Mouse (Mus musculus) layer of hippocampus, adult 18-20 months (tissue): Measurements from ENCODE around the gene Pld2. TPM values are rescaled to one million over a fixed set of nuclear protein-coding genes. Genes with fewer than 3 reads are reported as not detected.
"Not testable (repeated sequence)": the region's sequence is repeated elsewhere in the genome, so short reads cannot be mapped to it uniquely, and the experiment has no call there.

Experiments used
- DNase-seq, 2 experiments: peaks; one replicate each; pipeline ENCODE4 v3.0.0; 2022; ENCODE audit warnings: low spot score in 2 of 2
- total RNA-seq, 2 experiments: library from RNA; stranded (reverse); gene quantifications; 2 replicates each; pipeline ENCODE4 v1.2.3; 2021

Pld2 gene
- total RNA-seq, 2 experiments from 2014 or later = 16.7 to 17.8 TPM

DNA sequence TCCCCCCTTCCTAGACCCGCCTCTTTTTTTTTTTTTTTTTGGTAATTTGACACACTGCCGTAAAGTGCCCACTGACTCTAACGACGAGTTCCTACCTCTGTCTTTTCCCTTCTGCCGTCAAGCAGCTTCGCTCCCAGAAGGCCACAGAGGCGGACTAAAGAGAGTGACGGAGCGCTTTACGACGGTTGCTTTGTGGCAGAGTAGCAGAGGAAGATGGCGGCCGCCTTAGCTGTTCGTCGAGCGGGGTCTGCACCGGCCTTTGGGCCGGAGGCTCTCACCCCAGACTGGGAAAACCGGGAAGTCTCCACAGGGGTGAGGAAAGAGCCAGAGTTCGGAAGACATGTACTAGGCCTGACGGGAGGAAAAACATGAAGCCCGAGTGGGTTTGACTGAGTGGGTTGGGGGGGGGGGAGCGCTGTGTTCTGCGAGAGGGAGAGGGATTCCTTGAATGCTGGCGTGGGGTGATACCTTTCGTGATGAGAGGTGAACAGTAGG, 14.6 kb upstream of the Pld2 start, which contains the start of gene Psmb6:
TSS of gene Psmb6 (plus strand) at position 184 of the 495 bp plus-strand sequence.
- peak; percentile 91 to 97 for DNase-seq

DNA sequence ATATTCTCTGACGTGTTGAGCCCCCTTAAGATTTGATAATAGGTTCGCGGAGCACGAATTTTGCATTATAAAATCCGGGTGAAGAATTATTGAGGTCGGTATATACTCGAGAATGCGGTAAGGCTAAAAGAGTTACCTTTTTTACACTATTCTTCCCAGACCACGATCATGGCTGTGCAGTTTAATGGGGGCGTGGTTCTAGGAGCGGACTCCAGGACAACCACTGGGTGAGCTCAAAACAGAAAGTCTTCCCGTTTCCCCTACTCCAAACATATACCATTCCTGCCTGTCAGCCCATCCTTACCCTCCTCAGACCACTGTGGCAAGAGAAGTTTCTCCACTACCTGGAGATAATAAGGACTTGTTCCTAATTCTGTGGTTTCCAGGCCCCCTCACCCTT, 14.1 kb upstream of the Pld2 start:
- no peak for DNase-seq

- no peak for DNase-seq
These were observed 13.7 kb upstream of the Pld2 start for GRCm38 (mm10) chr11:70526211-70526610.

DNA sequence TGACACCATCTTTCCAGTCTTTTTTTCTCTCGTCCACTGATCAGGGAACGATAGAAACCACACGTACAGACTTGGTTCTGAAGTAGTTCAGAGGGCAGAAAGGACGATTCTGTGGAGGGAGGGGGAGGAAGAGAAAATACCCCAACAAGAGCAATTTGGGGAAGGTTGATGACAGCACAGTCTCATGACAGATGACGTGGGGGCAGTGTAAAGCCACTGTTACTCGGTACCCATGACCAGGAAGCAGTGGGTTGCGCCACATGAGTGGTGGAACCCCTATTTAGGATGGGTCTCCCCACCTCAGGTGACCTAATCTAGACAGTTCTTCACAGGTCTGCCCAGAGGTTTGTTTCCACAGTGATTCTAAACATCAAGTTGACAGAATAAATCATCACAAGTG, 11.3 kb upstream of the Pld2 start:
- no peak for DNase-seq

GRCm38 (mm10) chr11:70531065-70531464, 8.8 kb upstream of the Pld2 start:
- DNase-seq = not testable (repeated sequence)

DNA sequence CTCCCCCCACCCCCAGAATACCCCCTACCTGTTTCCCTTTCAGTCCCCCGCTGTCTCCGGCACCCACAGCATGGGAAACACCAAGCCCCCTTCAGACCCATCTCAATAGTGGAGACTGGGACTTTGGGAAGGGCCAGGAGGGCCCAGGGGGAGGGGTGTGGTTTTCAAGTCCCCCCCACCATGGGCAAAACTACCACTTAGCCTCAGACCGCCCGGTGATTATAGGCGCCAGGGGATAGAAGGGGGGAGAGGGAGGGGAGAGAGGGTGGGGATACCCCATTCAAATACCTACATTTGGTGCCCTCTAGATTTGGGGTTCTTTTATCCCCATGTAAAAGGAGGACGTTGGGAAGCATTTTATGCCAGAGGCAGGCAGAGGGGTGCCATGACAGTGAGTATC, 7.0 kb upstream of the Pld2 start, which contains the start of gene Gm40193:
TSS of gene Gm40193 (minus strand) at position 101 of the 400 bp plus-strand sequence.
- DNase-seq = no peak

- no peak for DNase-seq
These were observed 441 bp upstream of the Pld2 start for GRCm38 (mm10) chr11:70539423-70539822.

GRCm38 (mm10) chr11:70540928-70541327, 1.1 kb downstream of the Pld2 start:
- no peak for DNase-seq

DNA sequence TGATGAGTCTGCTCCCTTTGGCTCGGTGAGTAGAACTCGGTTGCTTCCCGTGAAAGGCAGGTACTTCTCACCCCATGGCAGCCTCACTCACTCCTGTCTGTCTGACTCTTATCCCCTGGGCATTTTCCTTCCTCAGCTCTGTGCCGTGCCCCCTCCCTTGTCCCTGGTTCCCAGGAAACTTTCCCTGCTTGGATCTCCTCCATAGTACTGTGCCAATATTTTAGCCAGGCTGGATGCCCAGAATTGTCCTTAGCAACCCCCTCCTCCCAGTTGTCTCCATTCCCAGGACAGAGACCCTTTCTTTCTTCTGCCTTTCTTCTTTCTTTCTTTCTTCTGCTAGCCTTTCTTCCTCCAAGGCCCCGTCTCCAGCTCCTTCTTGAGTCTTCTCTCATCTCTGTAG, 1.6 kb downstream of the Pld2 start:
- DNase-seq = no peak

- DNase-seq = no peak
These were observed 4.6 kb downstream of the Pld2 start for GRCm38 (mm10) chr11:70544496-70544895.

DNA sequence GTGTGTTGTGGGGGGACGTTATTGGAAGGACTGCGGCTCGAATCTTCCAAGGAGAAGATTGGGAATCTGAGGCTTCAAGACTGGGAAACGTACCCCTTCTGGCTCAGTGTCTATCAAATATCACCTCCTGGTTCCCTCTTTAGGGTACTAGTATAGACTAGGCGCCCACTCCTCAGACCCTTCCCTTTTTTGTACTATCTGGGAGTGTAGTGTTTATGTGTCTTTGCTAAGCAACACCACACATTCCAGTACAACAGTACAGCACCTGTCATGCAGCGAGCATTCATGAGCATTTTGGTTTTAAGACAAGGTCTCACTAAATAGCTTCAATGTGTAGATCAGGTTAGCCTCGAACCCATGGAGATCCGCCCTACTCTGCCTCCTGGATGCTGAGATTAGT, 11.7 kb downstream of the Pld2 start:
- no peak for DNase-seq

GRCm38 (mm10) chr11:70553940-70554339, 14.1 kb downstream of the Pld2 start:
- no peak for DNase-seq

- DNase-seq = no peak
These were observed 17.7 kb downstream of the Pld2 start for GRCm38 (mm10) chr11:70557545-70557944.

GRCm38 (mm10) chr11:70561937-70562286, 22.0 kb downstream of the Pld2 start:
- DNase-seq = no peak

DNA sequence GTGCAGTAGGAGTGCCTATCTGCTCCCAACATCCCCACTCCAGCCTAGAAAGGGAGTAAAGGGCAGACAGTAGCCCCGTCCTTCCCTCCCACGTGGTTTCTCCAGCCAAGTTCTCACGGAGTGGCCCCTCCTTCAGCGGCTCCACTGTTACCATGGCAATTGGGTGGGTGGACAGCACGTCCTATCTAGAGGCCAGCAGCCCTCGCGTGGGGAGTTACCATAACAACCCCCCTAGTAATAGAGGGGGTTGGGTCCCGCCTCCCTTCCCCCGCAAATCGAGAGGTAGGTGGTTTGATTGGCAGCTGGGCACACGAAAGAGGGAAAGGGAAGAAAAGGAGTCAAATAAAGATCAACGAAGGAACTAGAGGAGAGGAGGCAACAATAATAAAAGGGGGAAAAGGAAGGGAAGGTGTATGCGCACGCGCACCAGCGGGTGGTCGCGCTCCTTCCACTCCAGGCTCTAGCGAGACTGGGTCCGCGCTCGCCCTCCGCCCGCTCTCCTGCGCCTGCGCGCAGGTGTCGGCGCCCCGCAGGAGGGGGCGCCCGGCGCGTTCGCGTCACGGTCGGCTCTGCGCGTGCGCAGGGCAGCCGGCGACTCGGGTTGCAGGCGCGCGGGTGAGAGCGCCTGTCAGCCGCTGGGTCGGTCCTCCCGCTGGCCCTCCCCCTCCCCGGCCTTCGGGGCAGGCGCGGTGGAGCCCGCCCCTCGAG, 22.6 kb downstream of the Pld2 start, which contains the start of gene Mink1:
TSS of gene Mink1 (plus strand) at position 595 of the 708 bp plus-strand sequence.
- DNase-seq = peak; percentile 88 to 92

DNA sequence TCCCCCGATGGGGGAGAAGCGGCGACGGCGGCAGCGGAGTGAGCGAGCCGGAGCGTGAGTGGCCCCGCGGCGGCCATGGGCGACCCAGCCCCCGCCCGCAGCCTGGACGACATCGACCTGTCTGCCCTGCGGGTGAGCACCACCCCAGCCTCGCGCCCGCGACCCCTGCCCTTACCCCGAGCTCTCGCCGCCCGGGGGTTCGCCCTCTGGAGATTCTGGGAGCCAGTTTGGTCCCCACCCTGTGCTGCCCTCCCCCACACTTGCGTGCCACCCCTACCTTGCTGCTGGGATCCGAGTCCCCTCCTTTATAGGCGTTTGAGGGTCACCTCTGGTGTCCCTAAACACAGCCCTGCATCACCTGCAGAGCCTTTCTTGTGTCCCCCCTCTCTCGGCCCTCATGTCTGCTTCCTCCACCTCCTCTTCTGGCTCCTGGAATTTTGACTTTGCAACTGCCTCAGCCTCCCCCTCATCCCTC, 23.2 kb downstream of the Pld2 start:
- DNase-seq = no peak

- DNase-seq = peak in 1 of 2 experiments; percentile 41
These were observed 23.8 kb downstream of the Pld2 start for GRCm38 (mm10) chr11:70563470-70564275.

DNA sequence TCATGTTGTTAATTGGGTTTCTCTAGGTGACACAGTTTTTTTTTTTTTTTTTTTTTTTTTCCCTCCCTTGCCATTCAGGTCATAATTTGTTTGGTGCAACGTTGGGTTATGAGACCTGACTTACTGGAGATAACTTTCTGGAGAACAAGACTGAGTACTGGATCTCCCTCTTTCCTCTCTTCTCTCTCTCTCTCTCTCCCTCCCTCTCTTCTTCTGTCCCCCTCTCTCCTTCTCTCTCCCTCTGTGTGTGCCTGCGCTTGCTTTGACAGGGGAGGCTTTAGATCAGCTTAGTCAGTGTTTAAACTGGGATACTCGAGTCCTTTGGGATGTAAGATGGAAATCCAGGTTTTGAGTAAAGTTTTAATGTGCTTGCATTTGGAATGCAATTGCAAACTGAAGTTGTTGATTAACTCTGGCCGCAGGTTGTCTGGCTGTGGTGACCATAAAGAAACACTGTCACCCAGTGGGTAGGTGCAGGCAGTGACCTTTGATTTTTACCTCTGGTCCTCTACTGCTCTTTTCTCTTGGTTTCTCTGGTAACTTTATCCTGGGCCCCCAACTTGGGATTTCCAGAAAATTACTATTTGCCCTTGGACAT, 24.5 kb downstream of the Pld2 start:
- no peak for DNase-seq

DNA sequence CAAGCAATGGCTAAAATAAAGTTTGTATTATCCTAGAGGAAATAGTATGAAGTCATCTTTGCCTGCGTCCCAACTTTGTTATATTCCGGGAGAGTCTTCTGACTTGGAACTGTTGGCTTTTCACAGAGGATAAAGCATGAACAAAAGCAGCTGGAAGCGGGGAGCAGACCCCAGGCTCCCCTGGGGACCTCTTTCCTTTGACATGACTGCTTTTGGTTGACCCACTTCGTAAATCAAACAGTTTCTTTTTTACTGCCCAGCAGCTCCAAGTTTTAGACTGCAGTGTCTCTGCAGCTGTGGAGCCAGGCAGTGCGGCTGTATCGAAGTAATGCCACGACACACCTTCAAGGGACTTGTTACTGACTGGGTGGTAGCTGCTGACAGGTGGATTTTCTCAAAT, 26.7 kb downstream of the Pld2 start:
- no peak for DNase-seq

DNA sequence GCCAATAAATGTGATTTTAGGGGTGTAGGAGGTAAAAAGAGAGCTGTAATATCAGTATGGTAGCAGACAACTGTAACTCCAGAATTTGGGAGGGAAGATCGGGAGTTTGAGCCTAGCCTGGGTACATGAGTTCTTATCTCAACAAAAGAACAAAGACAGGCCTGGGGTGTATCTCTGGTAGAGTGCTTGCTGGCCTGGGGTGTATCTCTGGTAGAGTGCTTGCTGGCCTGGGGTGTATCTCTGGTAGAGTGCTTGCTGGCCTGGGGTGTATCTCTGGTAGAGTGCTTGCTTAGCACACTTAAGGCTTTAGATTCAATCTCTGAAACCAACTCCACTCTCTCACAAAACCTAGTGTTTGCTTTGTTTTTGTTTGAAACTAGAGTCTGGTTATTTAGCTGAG, 30.8 kb downstream of the Pld2 start:
- DNase-seq = not testable (repeated sequence)

GRCm38 (mm10) chr11:70571641-70572040, 31.8 kb downstream of the Pld2 start:
- DNase-seq = no peak
